Mouse (Mus musculus) left cerebral cortex, adult 9 months (tissue): Measurements from ENCODE around the gene Zkscan4.
"Not testable (repeated sequence)": the region's sequence is repeated elsewhere in the genome, so short reads cannot be mapped to it uniquely, and the experiment has no call there.

ENCODE experiments used
- DNase-seq, 2 experiments: peaks; one replicate each; pipeline ENCODE4 v3.0.0; 2022; ENCODE audit warnings: low spot score in 2 of 2

The Zkscan4 gene

DNA sequence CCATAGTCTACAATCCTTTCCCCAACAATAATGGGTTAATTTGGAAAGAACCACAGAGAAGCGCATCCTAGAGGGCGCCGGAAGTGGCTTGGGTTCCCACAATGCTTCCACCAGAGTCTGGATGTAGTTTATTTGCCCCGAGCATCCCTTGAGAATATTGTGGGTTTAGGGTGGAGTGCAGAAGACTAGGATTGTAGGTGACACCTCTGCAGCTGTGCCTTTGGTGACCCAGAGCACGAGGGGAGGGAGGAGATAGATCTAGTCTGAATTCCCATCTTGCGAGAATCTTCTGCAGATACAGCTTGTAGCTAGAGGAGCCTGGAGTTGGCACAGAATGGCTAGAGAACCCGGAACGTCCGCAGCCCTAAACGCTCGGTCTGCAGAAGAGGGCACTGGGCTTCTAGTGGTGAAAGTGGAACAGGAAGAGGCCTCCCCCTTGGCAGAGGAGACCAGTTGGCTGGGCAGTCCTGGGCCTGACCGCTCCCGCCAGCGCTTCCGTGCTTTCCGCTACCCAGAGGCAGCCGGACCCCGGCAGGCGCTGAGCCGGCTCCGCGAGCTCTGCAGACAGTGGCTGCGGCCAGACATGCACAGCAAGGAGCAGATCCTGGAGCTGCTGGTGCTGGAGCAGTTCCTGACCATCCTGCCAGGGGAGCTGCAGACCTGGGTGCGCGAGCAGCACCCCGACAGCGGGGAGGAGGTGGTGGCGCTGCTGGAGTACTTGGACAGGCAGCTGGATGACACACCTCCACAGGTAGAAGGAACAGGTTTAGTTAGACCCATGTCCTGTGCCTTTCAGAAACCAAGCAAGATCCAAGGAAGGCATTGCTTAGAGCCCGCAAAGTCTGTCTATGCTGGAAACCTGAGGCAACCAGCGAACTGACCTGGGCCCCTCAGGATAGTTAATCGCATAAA lies at the start of gene Zkscan4, which contains the start of gene Gm10065:
Zkscan4 (plus strand) TSS at position 149 of the 912 bp plus-strand sequence.
Gm10065 (minus strand) TSS at position 683 of the 912 bp plus-strand sequence.
- peak; percentile 51 to 86 for DNase-seq

GRCm38 (mm10) chr13:21435476-21435875 lies 43.2 kb upstream of the Zkscan4 start:
- no peak for DNase-seq

- peak; percentile 50 to 68 for DNase-seq
These were observed 38.1 kb upstream of the Zkscan4 start, which contains the start of gene Pgbd1 for GRCm38 (mm10) chr13:21440503-21441206. Pgbd1 (minus strand) TSS chr13:21441058.

DNA sequence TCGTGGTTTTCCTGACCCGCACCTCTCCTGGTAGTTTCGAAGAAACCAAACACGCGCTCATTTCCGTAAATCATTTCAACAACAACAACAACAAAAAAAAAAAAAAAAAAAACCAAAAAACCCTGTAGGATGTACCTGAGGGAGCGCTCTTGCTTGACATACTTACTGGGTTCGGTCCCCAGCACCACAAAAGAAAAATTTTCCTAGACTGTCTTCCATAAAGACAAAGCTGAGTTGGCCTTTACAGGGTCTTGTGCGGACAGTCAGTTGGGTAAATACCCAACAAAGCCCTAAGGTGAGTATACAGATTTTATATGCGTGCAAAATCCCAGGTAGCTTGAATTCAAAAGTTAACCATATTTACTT lies 37.5 kb upstream of the Zkscan4 start:
- DNase-seq, result no peak

GRCm38 (mm10) chr13:21446796-21447195 lies 31.9 kb upstream of the Zkscan4 start:
- no peak for DNase-seq

GRCm38 (mm10) chr13:21447856-21448614 lies 30.7 kb upstream of the Zkscan4 start:
- no peak for DNase-seq

DNA sequence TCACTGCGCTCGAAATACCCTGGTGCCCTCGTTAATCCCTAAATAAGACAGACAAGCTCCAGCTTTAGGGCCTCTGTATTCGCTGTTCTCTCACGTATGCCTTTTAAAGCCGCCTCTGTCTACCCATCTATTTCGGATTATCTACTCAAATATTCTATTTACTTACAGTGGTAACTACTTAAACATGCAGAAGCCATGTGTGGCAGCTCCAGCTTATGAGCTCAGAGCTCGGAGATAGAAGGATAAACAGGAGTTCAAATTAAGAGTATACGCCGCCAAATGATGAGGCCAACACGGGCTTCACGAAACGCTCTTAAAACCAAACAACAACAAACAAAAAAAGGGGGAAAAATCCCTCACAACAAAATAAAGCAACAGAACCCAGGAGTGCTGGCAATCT lies 25.7 kb upstream of the Zkscan4 start:
- DNase-seq, result no peak

GRCm38 (mm10) chr13:21453449-21453848 lies 25.3 kb upstream of the Zkscan4 start, which contains the start of gene Zscan26:
Zscan26 (minus strand) TSS chr13:21453730.
- DNase-seq, result peak; percentile 35 to 86

DNA sequence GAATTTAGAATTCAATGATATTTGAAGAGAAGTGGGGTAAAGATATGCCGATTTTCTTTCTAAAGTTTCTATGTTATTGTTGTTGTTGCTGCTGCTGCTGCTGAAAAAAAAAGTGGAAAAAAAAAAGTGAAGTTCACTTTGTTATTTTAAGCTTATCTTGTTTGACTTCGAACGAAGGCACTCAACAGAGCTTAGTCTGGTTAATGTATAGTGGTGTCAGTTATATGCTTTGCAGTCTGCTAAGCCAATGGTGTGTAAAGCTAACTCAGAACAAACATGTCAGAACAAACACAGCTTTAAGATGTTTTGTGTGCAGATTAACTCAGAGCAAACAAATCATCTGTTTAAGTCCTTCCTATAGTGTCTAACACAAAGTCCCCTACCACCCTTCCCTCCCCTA lies 24.6 kb upstream of the Zkscan4 start:
- no peak for DNase-seq

GRCm38 (mm10) chr13:21456347-21456746 lies 22.4 kb upstream of the Zkscan4 start:
- DNase-seq, result no peak

- DNase-seq, result not testable (repeated sequence)
These were observed 16.2 kb upstream of the Zkscan4 start for GRCm38 (mm10) chr13:21462516-21462915.

GRCm38 (mm10) chr13:21467336-21467735 lies 11.4 kb upstream of the Zkscan4 start:
- DNase-seq, result no peak

DNA sequence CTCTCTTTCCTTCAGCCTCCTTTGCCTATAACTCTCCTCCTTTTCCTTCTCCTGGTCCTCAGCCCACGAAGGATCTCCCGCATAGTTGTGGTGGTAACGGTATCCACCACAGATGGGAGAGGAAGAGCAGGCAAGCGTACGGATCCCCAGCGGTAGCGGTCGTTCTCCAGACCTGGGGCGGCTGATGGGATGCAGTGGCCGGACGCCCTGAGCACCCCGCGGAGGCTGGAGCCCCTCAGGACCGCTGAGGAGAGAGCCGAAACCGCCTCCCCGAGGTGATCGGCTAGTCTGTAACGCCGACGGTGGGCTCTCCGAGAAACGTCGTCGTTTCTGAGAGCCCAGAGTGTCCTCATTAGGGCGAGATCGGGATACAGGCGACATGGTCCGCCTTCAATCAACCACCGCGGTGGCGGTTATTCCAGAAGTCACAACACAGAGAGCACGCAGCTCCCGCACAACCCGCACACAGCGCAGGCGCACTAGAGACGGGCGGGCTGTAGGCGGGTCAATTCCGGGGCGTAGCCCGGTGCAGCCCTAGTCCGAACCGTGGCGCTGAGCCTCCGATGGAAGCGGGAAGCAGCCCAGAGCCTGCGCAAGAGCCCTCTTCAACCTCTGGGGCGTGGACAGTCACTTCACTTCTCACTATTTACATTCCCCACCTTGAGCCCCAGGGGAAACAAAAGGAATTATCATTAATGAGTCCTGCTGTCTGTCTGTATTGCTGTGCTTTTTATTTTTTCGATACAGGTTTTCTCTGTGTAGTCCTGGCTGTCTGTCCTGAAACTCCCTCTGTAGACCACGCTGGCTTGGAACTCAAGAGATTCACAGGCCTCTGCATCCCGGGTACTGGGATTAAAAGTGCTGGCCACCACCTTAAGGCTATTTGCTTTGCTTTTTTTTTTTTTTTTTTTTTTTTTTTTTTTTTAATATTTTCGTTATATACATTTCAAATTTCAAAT lies 10.4 kb upstream of the Zkscan4 start, which contains the start of gene Nkapl:
Nkapl (minus strand) TSS at position 449 of the 959 bp plus-strand sequence.
- DNase-seq, result peak; percentile 20 to 74

DNA sequence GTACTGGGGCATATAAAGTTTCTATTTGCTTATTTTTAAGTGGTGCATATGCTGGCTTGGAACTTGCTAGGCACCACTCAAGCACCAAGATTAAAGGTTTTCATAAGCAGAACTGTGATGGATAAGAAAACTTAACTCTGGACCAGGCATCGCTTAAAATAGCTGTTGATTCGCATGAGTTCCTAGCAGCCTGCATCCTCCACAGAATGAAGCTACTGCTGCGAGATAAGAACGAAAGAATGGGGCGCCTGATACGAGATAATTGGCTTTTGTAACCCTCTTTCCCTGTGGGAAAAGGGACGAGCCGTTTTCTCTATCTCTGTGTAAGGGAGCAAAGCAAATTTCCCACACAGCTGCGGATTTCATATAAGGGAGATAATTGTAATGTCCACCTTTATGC lies 9.6 kb upstream of the Zkscan4 start:
- no peak for DNase-seq

DNA sequence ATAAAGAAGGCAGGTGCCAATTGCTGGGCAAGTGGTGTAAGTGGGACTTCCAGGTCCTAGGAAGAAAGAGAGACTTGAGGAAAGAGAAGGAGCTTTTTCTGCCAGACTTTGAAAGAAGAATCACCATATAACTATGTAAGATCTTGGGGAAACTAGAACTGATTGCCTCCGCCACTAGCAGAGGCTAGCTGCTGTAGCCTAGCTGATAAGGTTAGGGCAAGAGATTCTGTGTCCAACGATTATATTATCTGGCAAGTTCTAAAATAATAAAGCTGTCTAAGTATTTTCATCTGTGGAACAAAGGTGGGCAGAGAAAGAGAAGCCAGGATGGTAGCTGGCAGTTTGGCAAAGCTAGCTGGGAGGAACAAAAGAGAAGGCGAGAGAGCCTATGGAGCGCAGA lies 6.3 kb upstream of the Zkscan4 start:
- DNase-seq, result no peak

GRCm38 (mm10) chr13:21486881-21487280 lies 8.2 kb downstream of the Zkscan4 start:
- DNase-seq, result no peak

DNA sequence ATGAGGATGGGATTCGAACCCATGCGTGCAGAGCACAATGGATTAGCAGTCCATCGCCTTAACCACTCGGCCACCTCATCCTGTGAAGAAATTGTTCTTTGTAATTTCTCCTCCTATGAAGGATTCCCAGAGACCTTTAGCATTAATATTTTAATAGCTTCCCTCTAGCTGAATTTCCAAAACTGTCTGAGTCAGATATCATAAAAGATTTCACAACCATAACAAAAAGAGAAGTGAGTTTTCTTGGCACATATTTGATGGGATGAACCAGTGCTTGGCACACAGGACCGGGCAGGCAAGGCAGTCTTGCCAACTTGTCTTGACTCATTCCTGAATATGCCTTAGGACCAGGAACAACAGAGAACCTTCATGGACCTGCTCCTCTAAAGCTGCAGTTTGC lies 14.1 kb downstream of the Zkscan4 start:
- DNase-seq, result no peak

DNA sequence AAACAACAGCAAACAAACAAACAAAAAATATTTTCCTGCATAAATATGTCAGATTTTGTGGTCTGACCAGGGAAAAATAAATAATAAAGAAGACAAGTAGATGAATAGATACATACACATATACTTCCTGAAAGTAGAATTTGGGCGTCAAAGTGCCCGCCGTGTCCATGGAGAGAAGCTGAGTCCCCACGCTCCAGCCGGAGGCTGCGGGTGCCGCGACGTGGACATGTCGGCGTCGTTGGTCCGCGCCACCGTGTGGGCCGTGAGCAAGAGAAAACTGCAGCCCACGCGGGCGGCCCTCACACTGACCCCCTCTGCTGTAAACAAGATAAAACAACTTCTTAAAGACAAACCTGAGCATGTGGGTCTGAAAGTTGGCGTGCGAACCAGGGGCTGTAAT lies 16.4 kb downstream of the Zkscan4 start, which contains the start of gene AK157302:
AK157302 (plus strand) TSS at position 144 of the 400 bp plus-strand sequence.
- DNase-seq, result no peak

DNA sequence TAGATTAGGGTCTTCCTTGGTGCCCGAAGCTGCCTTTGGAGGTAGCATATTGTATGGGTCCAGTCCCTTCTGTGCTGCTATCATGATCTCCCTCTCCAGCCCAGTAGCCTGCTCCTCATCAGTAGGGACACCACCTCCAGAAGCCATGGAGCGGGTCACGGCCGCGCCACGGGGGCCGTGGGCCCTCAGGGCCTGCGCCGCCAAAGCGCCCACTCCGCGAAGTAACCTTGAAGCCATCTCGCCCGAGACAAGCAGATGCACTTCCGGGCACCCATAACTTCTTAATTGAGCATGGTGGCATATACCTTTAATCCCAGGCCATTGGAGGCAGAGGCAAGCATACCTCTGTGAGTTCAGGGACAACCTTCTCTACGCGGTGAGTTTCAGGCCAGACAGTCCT lies 22.5 kb downstream of the Zkscan4 start, which contains the start of gene Gm11273:
Gm11273 (minus strand) TSS at position 237 of the 400 bp plus-strand sequence.
- not testable (repeated sequence) for DNase-seq

DNA sequence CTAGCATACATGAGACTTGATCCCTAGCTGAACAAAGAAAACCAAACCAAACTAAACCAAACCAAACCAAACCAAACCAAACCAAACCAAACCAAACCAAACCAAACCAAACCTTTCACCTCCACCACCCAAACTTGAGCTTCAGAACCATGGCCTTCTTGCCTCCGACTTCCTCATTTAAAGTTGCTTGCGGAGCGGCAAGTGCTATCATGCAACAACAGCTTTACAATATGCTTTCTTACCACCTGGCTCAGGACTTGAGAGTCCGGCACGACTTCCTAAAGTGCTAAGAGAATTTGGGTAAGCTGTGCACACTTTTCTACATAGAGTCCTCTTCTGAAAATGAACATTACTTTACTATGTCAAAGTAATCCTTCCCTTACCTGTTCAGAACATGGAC lies 23.6 kb downstream of the Zkscan4 start:
- DNase-seq, result no peak
